Mouse (Mus musculus) lung, embryonic 14.5 days (tissue): Measurements from ENCODE around the gene Glt1d1. TPM values are rescaled to one million over a fixed set of nuclear protein-coding genes. Genes with fewer than 3 reads are reported as not detected.

Experiments
- ATAC-seq: fragments of 200-750 bp; cut with Nextera tagmentation; 2 replicates; pipeline ENCODE4 v1.8.0; 2017; ENCODE audit warnings: mild to moderate bottlenecking, moderate TSS enrichment, moderate library complexity; ENCODE audit not compliant: insufficient read depth
- DNase-seq: peaks from one replicate; pipeline ENCODE4 v3.0.0-alpha.2; 2015
- H3K27ac ChIP-seq: fragments of 300-500 bp; sonication (generic); 2 replicates; pipeline ENCODE4 v1.5.1; 2014; ENCODE audit warnings: low read depth, mild to moderate bottlenecking, moderate library complexity
- H3K27me3 ChIP-seq: fragments of 300-500 bp; sonication (generic); 2 replicates; pipeline ENCODE4 v1.6.1; 2014; ENCODE audit warnings: low read length, control low read depth; ENCODE audit not compliant: insufficient read depth
- H3K36me3 ChIP-seq: fragments of 300-500 bp; sonication (generic); 2 replicates; pipeline ENCODE4 v1.6.1; 2014; ENCODE audit warnings: control low read depth; ENCODE audit not compliant: insufficient read depth
- H3K4me1 ChIP-seq: fragments of 300-500 bp; sonication (generic); 2 replicates; pipeline ENCODE4 v1.6.1; 2014; ENCODE audit warnings: antibody characterized with exemption, control low read depth; ENCODE audit not compliant: insufficient read depth
- H3K4me2 ChIP-seq: fragments of 300-500 bp; sonication (generic); 2 replicates; pipeline ENCODE4 v1.6.1; 2014; ENCODE audit warnings: mild to moderate bottlenecking
- H3K4me3 ChIP-seq: fragments of 300-500 bp; sonication (generic); 2 replicates; pipeline ENCODE4 v1.5.1; 2014; ENCODE audit warnings: low read depth, low read length
- H3K9ac ChIP-seq: fragments of 300-500 bp; sonication (generic); 2 replicates; pipeline ENCODE4 v1.6.1; 2014
- H3K9me3 ChIP-seq: fragments of 300-500 bp; sonication (generic); 2 replicates; pipeline ENCODE4 v1.6.1; 2016; ENCODE audit warnings: low read depth, low read length, control low read depth
- CTCF ChIP-seq: IDR thresholded peaks from 2 replicates; pipeline ENCODE4 v1.5.1; 2016; ENCODE audit warnings: antibody characterized with exemption, low read depth
- WGBS: fragments of 180-500 bp; shearing (Covaris S2); extraction: QIAGEN DNeasy Blood & Tissue Kit; methylation state at CpG from one replicate; pipeline ENCODE4 v1.1.7; 2014; 5-methylcytosine and 5-hydroxymethylcytosine counted together
- polyA plus RNA-seq: library from polyadenylated mRNA; unstranded; fragments of >200 nt; fragmentation: Nextera tagmentation; extraction: Ambion mirVana; gene quantifications from 2 replicates; pipeline ENCODE4 v1.2.1, GENCODE M21; 2014

The Glt1d1 gene
- polyA plus RNA-seq, 1 experiment from 2014 or later: 0.64 TPM

DNA sequence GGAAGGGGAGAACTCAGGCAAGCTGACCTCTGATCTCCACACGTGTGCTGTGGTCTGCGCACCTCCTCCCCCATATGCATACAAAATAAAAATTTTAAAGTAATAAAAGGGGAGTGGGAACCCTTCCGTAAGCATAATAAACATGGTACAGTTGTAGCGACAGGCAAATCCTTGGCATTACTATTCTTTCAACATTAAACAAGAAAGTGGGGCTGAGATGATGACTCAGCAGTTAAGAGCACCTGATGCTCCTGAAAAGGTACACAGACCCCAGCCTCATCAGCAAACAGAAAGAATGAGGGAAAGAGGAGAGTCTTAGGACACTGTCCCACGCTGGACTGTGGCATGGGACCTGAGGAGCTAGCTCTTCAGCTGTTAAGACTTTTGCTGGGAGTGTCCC is 29.1 kb upstream of the Glt1d1 start:
- Histone ChIP-seq H3K4me2 (no peak overlapping the region), H3K9me3 (no peaks in the 10 kb centered on the region), H3K27me3 (no peaks in the 10 kb centered on the region), H3K9ac (no peak overlapping the region), H3K4me1 (no peaks in the 10 kb centered on the region), H3K36me3 (peaks cover 94% of the 10 kb centered on the region), H3K4me3 (no peak overlapping the region), H3K27ac (no peak overlapping the region)
- DNase-seq (no peak), ATAC-seq (no peak)
- no peak for TF ChIP-seq CTCF
- WGBS: 89% methylated on average over 5 of the region's 5 CpGs

DNA sequence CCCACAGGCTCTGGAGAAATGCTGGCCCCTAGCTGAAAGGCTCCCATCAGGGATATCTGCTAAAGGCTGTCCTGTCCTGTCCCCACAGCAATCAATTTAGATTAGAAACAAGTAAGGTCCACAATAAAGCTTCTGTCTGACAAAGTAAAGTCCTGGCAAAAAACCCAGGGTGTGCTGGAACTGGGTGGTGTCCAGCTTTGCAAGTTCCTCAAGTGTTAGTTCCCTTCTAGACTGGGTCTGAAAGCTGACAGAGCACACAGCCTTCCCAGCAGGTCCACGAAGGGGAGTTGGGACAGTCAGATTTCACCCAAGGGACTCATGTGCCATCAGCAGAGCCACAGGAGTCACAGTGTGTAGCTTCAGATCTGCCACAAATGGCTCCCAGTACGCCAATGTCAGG is 24.6 kb upstream of the Glt1d1 start:
- no peaks in the 10 kb centered on the region for H3K4me1 ChIP-seq
- H3K27ac ChIP-seq: no peak overlapping the region
- peaks cover 61% of the 10 kb centered on the region for H3K36me3 ChIP-seq
- no peak overlapping the region for H3K4me3 ChIP-seq
- no peaks in the 10 kb centered on the region for H3K9me3 ChIP-seq
- no peak overlapping the region for H3K9ac ChIP-seq
- no peak for ATAC-seq
- WGBS: 83% methylated on average over 2 of the region's 2 CpGs
- no peak overlapping the region for H3K4me2 ChIP-seq
- no peak for TF ChIP-seq CTCF
- H3K27me3 ChIP-seq: no peaks in the 10 kb centered on the region
- DNase-seq: no peak

DNA sequence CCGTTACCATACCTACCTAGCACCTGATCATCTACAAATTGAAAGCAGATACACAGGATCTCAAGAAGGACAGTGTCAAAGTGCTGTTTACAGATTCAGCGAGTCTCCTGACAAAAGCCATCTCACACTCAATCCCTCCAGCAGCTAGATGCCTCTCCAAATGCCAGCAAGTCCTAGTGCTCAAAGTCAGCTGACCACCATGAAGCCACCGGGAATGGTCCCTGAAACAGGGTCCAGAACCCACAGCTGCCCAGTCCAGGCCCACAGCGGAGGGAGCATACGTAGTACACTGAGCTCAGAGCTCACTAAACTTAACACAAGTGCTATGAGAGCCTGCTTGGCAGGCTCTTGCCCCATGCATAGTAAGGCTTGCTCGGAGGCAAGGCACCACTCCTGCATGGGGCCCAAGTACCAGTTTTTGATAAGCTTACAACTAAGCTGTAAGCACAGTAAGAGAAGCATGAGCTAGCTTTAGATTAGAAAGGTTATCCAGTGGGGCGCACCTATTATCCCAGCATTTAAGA is 22.8 kb upstream of the Glt1d1 start:
- 72% methylated on average over 7 of the region's 7 CpGs for WGBS
- H3K9ac ChIP-seq: no peak overlapping the region

DNA sequence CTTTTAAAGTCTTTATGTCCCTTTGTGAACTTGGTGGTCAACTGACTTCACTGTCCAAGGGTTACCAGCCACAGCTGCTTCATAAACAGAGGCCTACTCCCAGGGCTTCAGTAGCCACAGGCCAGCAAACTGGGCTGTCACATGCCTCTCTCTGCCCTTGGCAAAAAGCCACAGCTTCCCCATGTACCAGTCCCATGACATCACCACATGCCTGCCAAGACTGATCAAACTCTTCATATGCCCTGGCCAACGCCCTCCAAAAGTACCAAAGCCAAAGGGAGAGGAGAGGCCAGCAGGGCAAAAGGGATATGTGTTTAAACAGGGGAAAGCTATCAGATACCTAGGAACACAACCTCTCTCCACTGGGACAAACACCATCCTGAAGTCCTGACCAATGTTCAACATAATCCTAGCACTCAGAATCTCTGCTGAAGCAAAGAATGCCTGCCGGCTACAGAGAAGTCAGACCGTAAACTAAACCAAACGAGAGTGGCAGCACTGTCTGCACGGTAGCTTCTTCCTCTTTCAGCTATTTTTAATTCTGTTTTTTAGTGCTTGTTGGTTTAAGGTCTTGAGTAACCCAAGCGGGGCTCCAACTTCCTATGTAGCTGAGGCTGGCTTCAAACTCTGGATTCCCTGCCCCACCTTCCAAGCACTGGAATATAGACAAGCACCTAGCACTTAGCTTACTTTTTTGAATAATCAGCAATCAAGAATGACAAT is 21.1 kb upstream of the Glt1d1 start:
- H3K9me3 ChIP-seq: no peaks in the 10 kb centered on the region
- no peak overlapping the region for H3K27ac ChIP-seq
- H3K4me1 ChIP-seq: peaks cover 7% of the 10 kb centered on the region; the same call in 1 of the 2 replicates
- H3K27me3 ChIP-seq: no peaks in the 10 kb centered on the region
- DNase-seq: peak; percentile 41
- no peak for TF ChIP-seq CTCF
- H3K36me3 ChIP-seq: peaks cover 30% of the 10 kb centered on the region
- ATAC-seq: no peak
- H3K4me2 ChIP-seq: no peak overlapping the region
- WGBS: 63% methylated on average over 6 of the region's 6 CpGs
- no peak overlapping the region for H3K9ac ChIP-seq
- no peak overlapping the region for H3K4me3 ChIP-seq

More for the DNA sequence above, 22.8 kb upstream of the Glt1d1 start:
- Histone ChIP-seq H3K27me3 (no peaks in the 10 kb centered on the region), H3K36me3 (peaks cover 43% of the 10 kb centered on the region), H3K9me3 (no peaks in the 10 kb centered on the region), H3K4me3 (no peak overlapping the region), H3K4me1 (no peaks in the 10 kb centered on the region), H3K4me2 (no peak overlapping the region), H3K27ac (no peak overlapping the region)
- TF ChIP-seq CTCF: no peak
- DNase-seq: no peak
- no peak for ATAC-seq

DNA sequence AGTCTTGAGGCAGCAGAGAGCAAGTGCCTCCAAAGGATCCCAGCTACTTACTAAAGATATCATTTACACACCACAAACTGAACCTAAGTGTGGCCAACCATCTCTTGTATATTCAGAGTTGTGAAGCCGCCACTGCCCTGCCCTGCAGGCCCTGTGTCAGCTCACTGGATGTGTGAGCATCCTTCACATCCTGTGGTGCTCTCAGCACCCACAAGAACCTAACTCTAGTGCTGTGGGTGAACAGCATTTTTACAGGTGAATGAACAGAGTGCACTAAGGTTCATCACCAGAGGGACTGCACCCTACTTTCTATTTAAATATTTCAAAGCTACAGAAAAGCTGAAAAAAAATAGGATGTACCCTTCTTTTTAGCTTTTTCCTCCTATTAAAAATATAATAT is 20.2 kb upstream of the Glt1d1 start:
- Histone ChIP-seq H3K4me1 (peaks cover 10% of the 10 kb centered on the region; the same call in 1 of the 2 replicates), H3K4me2 (no peak overlapping the region)
- TF ChIP-seq CTCF: no peak

DNA sequence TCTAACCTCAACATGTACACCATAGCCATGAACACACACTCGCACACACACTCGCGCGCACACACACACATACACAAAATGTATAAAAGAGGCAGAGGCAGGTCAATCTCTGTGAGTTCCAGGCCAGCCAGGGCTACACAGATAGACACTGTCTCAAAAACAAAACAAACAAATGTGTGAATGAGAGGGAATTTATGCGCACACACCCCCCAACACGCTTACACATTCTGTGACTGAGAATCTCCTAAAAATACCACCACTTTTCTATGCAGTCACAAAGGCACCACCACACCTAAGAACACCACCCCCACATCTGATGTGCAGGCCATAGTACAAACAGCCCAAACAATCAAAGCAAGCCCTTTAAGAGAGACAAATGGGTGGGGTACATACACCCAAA is 19.7 kb upstream of the Glt1d1 start:
- Histone ChIP-seq H3K27ac (no peak overlapping the region), H3K4me2 (no peak overlapping the region), H3K4me1 (peaks cover 10% of the 10 kb centered on the region; the same call in 1 of the 2 replicates), H3K9ac (no peak overlapping the region), H3K36me3 (peaks cover 16% of the 10 kb centered on the region; the same call in 1 of the 2 replicates), H3K4me3 (no peak overlapping the region), H3K27me3 (no peaks in the 10 kb centered on the region), H3K9me3 (no peaks in the 10 kb centered on the region)
- ATAC-seq: no peak
- 95% methylated on average over 6 of the region's 6 CpGs for WGBS
- TF ChIP-seq CTCF: no peak
- DNase-seq: no peak

More for the DNA sequence above, 20.2 kb upstream of the Glt1d1 start:
- H3K36me3 ChIP-seq: peaks cover 21% of the 10 kb centered on the region
- 71% methylated on average over 1 of the region's 1 CpGs for WGBS
- H3K9ac ChIP-seq: no peak overlapping the region
- H3K4me3 ChIP-seq: no peak overlapping the region
- no peak for ATAC-seq
- H3K27ac ChIP-seq: no peak overlapping the region
- no peaks in the 10 kb centered on the region for H3K9me3 ChIP-seq
- no peaks in the 10 kb centered on the region for H3K27me3 ChIP-seq
- DNase-seq: no peak

DNA sequence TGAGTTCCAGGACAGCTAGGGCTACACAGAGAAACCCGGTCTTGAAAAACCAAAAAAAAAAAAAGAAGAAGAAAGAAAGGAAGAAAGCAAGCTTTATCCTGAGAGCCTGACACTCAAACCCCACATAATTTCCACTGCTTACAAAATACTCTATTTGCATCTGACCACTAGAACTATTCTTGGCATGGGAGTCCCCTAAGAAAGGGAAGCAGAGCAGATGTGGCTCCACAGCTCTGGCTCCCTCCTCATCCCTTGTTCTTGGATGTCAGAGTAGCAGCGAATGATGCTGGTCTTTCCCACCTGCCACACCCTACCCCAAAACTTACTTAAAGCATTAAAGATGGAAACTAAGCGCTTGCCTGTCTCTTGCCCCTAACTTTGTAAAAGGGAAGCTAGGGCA is 16.6 kb upstream of the Glt1d1 start:
- no peak for ATAC-seq
- peaks cover 10% of the 10 kb centered on the region; the same call in 1 of the 2 replicates for H3K4me1 ChIP-seq
- peak overlapping the region; percentile 93 for H3K4me2 ChIP-seq
- peak overlapping the region; percentile 89; the same call in 1 of the 2 replicates for H3K4me3 ChIP-seq
- no peaks in the 10 kb centered on the region for H3K27me3 ChIP-seq
- peak overlapping the region; percentile 97; the same call in 1 of the 2 replicates for H3K9ac ChIP-seq
- no peak overlapping the region for H3K27ac ChIP-seq
- no peaks in the 10 kb centered on the region for H3K36me3 ChIP-seq
- H3K9me3 ChIP-seq: no peaks in the 10 kb centered on the region
- no peak for TF ChIP-seq CTCF
- peak; percentile 10 for DNase-seq
- WGBS: 75% methylated on average over 3 of the region's 3 CpGs
